Mouse (Mus musculus) brain, embryonic 14.5 days (tissue): ENCODE measurements at regions not wholly inside any gene's neighbourhood (a gene's known extent, or its start where the extent isn't known, plus 50 kb on each side); places are given as distances from the start of the nearest gene placed in this dataset.

ENCODE experiments used
- CTCF ChIP-seq: fragments of 200-500 bp; IDR thresholded peaks from 2 replicates; pipeline ENCODE4 v1.5.1; 2012; ENCODE audit warnings: inconsistent platforms, mild to moderate bottlenecking, moderate library complexity, borderline replicate concordance; ENCODE audit not compliant: insufficient read depth, insufficient read length; ENCODE audit errors: extremely low read depth
- POLR2A ChIP-seq: fragments of 200-500 bp; IDR thresholded peaks from 2 replicates; pipeline ENCODE4 v1.6.1; 2012; ENCODE audit warnings: mild to moderate bottlenecking, inconsistent platforms, borderline replicate concordance; ENCODE audit not compliant: poor library complexity, insufficient read depth, insufficient read length, severe bottlenecking; ENCODE audit errors: extremely low read depth

GRCm38 (mm10) chr15:16406203-16406602 is 322.4 kb upstream of the Cdh9 start:
- TF ChIP-seq CTCF (no peak), POLR2A (no peak)
